Mouse (Mus musculus): ENCODE data around the gene Rhobtb1. TPM values are rescaled to one million over a fixed set of nuclear protein-coding genes. Genes with fewer than 3 reads are reported as not detected.

Gene Rhobtb1
- polyA plus RNA-seq, 1 experiment from 2014 or later = 16.1 TPM

DNA sequence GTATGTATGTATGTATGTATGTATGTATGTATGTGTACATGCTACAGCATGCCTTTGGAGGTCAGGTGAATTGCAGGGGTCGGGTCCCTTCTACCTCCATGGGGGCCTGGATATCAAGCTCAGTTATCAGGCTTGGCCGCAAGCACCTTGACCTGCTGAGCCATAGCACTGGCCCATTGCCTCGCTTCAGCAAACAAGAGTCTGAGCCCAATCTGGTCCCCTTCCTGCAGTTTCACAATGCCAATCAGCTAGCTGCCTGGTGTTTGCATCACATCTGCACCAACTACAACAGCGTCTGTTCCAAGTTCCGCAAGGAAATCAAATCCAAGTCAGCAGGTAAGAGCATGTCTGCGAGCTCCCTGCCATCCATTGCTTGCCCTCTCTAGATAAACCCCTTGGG lies 137.5 kb downstream of the Rhobtb1 start:
- no peak overlapping the region for H3K4me3 ChIP-seq (ENCODE audit: low read depth, low read length)
- H3K27ac ChIP-seq (ENCODE audit: low read depth, low read length) = no peak overlapping the region
- no peak overlapping the region for H3K9ac ChIP-seq (ENCODE audit: low read length)
- DNase-seq (ENCODE audit: low spot score) (peak; percentile 3), ATAC-seq (ENCODE audit: insufficient read depth, low FRiP score, low TSS enrichment) (no peak)
- no peak overlapping the region for H3K4me2 ChIP-seq (ENCODE audit: low read depth)
- WGBS = 92% methylated on average over 6 of the region's 6 CpGs
- no peaks in the 10 kb centered on the region; the same call in 1 of the 2 replicates for H3K36me3 ChIP-seq (ENCODE audit: control insufficient read depth, insufficient read depth, low read length)
- no peaks in the 10 kb centered on the region for H3K27me3 ChIP-seq (ENCODE audit: control insufficient read depth, insufficient read depth, low read length)
- H3K4me1 ChIP-seq (ENCODE audit: control insufficient read depth, insufficient read depth, low read length) = no peaks in the 10 kb centered on the region
- no peaks in the 10 kb centered on the region for H3K9me3 ChIP-seq (ENCODE audit: control insufficient read depth, low read length)

DNA sequence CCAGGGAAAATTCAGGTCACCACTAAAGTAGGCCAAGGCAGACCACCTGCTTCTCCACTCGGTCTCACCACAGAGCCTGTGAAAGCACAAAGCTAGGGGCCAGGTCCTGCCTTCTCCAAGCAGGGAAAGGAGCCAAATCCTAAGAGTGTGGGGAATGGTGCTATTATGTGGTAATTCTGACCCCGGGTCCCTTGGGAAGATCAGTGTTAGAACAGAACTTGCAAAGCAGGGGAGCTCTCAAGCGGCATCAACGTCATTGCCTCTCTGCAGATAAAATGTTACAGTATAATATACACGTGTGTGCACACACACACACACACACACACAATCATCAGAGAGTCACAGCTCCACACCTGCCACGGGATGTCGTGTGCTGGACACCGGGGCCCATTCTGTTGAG lies 139.5 kb downstream of the Rhobtb1 start:
- H3K27me3 ChIP-seq (ENCODE audit: control insufficient read depth, insufficient read depth, low read length) = no peaks in the 10 kb centered on the region
- H3K4me3 ChIP-seq (ENCODE audit: low read depth, low read length) = no peak overlapping the region
- H3K4me2 ChIP-seq (ENCODE audit: low read depth) = no peak overlapping the region
- H3K27ac ChIP-seq (ENCODE audit: low read depth, low read length) = no peak overlapping the region
- no peak overlapping the region for H3K9ac ChIP-seq (ENCODE audit: low read length)
- no peaks in the 10 kb centered on the region; the same call in 1 of the 2 replicates for H3K36me3 ChIP-seq (ENCODE audit: control insufficient read depth, insufficient read depth, low read length)
- H3K9me3 ChIP-seq (ENCODE audit: control insufficient read depth, low read length) = no peaks in the 10 kb centered on the region
- no peaks in the 10 kb centered on the region for H3K4me1 ChIP-seq (ENCODE audit: control insufficient read depth, insufficient read depth, low read length)
- 93% methylated on average over 8 of the region's 8 CpGs for WGBS
- DNase-seq (ENCODE audit: low spot score) (peak; percentile 1), ATAC-seq (ENCODE audit: insufficient read depth, low FRiP score, low TSS enrichment) (no peak)

DNA sequence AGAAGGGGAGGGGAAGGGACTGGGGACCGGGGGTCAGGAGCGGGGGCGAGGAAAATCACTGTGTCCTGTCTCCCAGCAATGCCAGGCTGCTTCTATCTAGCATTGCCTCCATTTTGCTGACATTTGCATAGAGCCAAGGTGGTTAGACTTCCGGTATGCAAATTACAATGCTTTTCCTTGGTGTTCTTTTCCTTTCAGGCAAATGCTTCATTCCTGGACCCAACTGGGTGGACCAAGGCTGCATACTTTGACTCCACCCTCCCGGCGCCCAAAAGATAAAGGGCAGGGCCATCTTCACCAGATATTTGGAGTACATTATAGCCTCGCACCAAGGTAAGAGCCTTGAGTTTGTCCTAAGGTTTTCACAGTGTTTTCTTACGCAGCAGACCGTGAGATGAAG lies 144.7 kb downstream of the Rhobtb1 start:
- no peak overlapping the region for H3K9ac ChIP-seq (ENCODE audit: low read length)
- H3K4me3 ChIP-seq (ENCODE audit: low read depth, low read length) = no peak overlapping the region
- 87% methylated on average over 9 of the region's 9 CpGs for WGBS
- no peaks in the 10 kb centered on the region for H3K4me1 ChIP-seq (ENCODE audit: control insufficient read depth, insufficient read depth, low read length)
- H3K36me3 ChIP-seq (ENCODE audit: control insufficient read depth, insufficient read depth, low read length) = no peaks in the 10 kb centered on the region
- H3K4me2 ChIP-seq (ENCODE audit: low read depth) = no peak overlapping the region
- H3K27ac ChIP-seq (ENCODE audit: low read depth, low read length) = no peak overlapping the region
- no peaks in the 10 kb centered on the region for H3K9me3 ChIP-seq (ENCODE audit: control insufficient read depth, low read length)
- no peak for ATAC-seq (ENCODE audit: insufficient read depth, low FRiP score, low TSS enrichment)
- no peak for DNase-seq (ENCODE audit: low spot score)
- H3K27me3 ChIP-seq (ENCODE audit: control insufficient read depth, insufficient read depth, low read length) = no peaks in the 10 kb centered on the region

DNA sequence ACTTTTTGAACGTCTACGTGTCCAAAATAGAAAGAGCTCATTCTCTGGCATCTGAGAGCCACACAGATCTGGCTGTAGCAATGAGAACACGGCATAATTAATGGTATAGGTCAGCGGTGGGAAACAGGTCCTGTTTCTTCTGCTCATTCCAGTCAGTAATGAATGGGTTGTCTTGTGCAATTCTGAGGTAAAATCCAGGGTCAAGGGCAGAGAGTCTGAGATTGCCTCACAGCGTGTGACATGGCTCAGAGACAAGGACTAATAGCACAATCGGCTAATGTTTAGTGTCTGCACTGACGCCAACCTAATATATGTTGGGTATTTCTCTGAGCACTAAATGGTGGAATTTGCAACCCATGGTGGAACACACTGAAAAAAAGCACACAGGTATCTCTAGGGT lies 148.8 kb downstream of the Rhobtb1 start:
- Histone ChIP-seq H3K4me3 (ENCODE audit: low read depth, low read length) (no peak overlapping the region), H3K27ac (ENCODE audit: low read depth, low read length) (no peak overlapping the region), H3K4me1 (ENCODE audit: control insufficient read depth, insufficient read depth, low read length) (no peaks in the 10 kb centered on the region), H3K27me3 (ENCODE audit: control insufficient read depth, insufficient read depth, low read length) (no peaks in the 10 kb centered on the region), H3K4me2 (ENCODE audit: low read depth) (no peak overlapping the region), H3K9me3 (ENCODE audit: control insufficient read depth, low read length) (no peaks in the 10 kb centered on the region), H3K36me3 (ENCODE audit: control insufficient read depth, insufficient read depth, low read length) (no peaks in the 10 kb centered on the region), H3K9ac (ENCODE audit: low read length) (no peak overlapping the region)
- DNase-seq (ENCODE audit: low spot score) = peak; percentile 2
- WGBS = 81% methylated on average over 7 of the region's 7 CpGs
- ATAC-seq (ENCODE audit: insufficient read depth, low FRiP score, low TSS enrichment) = no peak

DNA sequence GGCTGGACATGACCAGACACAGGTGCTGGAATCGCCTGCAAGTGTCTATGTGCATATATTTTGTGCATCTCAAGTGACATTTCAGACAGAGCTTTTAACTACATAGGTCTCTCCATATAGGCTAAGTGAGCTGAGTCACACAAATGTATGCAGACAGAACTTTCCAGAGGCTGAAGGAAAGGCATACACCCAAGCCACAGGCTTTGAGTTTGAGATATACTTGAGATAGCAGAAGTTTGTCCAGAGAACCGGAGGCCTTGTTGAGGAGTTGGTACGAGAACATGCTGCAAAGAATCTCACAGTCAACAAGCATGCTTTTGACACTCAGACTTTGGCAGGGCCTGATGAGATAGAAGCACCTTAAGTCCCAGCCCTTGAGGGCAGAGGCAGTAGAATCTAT lies 151.4 kb downstream of the Rhobtb1 start:
- H3K4me1 ChIP-seq (ENCODE audit: control insufficient read depth, insufficient read depth, low read length) = no peaks in the 10 kb centered on the region
- H3K36me3 ChIP-seq (ENCODE audit: control insufficient read depth, insufficient read depth, low read length) = no peaks in the 10 kb centered on the region
- no peak overlapping the region for H3K4me3 ChIP-seq (ENCODE audit: low read depth, low read length)
- no peak overlapping the region for H3K4me2 ChIP-seq (ENCODE audit: low read depth)
- no peaks in the 10 kb centered on the region for H3K27me3 ChIP-seq (ENCODE audit: control insufficient read depth, insufficient read depth, low read length)
- ATAC-seq (ENCODE audit: insufficient read depth, low FRiP score, low TSS enrichment) (no peak), DNase-seq (ENCODE audit: low spot score) (no peak)
- no peak overlapping the region for H3K9ac ChIP-seq (ENCODE audit: low read length)
- H3K27ac ChIP-seq (ENCODE audit: low read depth, low read length) = no peak overlapping the region
- no peaks in the 10 kb centered on the region for H3K9me3 ChIP-seq (ENCODE audit: control insufficient read depth, low read length)
- 95% methylated on average over 3 of the region's 3 CpGs for WGBS

DNA sequence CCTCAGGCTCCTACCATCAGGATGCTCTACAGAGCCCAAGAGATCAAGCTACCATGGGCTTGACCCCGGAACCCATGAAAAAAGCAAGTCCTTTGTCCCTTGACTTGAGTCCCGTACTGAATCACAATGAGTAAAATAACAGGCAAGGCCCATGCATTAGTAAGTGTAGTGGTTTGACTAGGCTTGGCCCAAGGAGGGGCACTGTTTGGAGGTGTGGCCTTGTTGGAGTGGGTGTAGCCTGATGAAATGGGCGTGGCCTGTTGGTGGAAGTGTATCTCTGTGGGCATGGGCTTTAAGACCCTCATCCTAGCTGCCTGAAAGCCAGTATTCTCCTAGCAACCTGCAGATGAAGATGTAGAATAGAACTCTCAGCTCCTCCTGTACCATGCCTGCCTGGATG lies 153.6 kb downstream of the Rhobtb1 start:
- no peaks in the 10 kb centered on the region for H3K27me3 ChIP-seq (ENCODE audit: control insufficient read depth, insufficient read depth, low read length)
- no peaks in the 10 kb centered on the region for H3K4me1 ChIP-seq (ENCODE audit: control insufficient read depth, insufficient read depth, low read length)
- ATAC-seq (ENCODE audit: insufficient read depth, low FRiP score, low TSS enrichment) (no peak), DNase-seq (ENCODE audit: low spot score) (peak; percentile 8)
- H3K9me3 ChIP-seq (ENCODE audit: control insufficient read depth, low read length) = no peaks in the 10 kb centered on the region
- no peak overlapping the region for H3K27ac ChIP-seq (ENCODE audit: low read depth, low read length)
- H3K4me3 ChIP-seq (ENCODE audit: low read depth, low read length) = no peak overlapping the region
- H3K4me2 ChIP-seq (ENCODE audit: low read depth) = no peak overlapping the region
- H3K36me3 ChIP-seq (ENCODE audit: control insufficient read depth, insufficient read depth, low read length) = no peaks in the 10 kb centered on the region
- no peak overlapping the region for H3K9ac ChIP-seq (ENCODE audit: low read length)
- 84% methylated on average over 3 of the region's 3 CpGs for WGBS

DNA sequence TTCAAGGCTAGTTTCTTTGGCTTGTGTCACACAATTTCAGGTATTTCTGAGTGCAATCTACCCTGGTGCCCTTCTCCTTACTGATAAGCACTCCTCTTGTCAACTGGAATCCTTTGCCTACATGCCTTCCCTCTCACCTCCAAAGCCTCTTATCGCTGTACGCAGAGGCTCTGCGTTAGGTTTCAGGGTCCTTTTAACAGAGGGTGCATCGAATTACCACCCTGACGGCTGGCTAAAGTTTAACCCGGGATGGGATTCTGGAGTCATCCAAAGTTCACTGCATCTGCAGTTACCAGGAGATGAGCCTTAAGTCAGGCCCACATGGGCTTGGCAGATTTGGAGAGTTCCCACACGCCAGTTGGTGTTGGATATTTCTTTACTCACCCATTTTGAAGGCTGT lies 154.4 kb downstream of the Rhobtb1 start:
- Histone ChIP-seq H3K9me3 (ENCODE audit: control insufficient read depth, low read length) (no peaks in the 10 kb centered on the region), H3K27me3 (ENCODE audit: control insufficient read depth, insufficient read depth, low read length) (no peaks in the 10 kb centered on the region), H3K9ac (ENCODE audit: low read length) (no peak overlapping the region), H3K4me1 (ENCODE audit: control insufficient read depth, insufficient read depth, low read length) (no peaks in the 10 kb centered on the region), H3K4me3 (ENCODE audit: low read depth, low read length) (no peak overlapping the region), H3K27ac (ENCODE audit: low read depth, low read length) (no peak overlapping the region), H3K36me3 (ENCODE audit: control insufficient read depth, insufficient read depth, low read length) (no peaks in the 10 kb centered on the region), H3K4me2 (ENCODE audit: low read depth) (no peak overlapping the region)
- WGBS = 37% methylated on average over 7 of the region's 7 CpGs
- DNase-seq (ENCODE audit: low spot score) = no peak
- ATAC-seq (ENCODE audit: insufficient read depth, low FRiP score, low TSS enrichment) = no peak

DNA sequence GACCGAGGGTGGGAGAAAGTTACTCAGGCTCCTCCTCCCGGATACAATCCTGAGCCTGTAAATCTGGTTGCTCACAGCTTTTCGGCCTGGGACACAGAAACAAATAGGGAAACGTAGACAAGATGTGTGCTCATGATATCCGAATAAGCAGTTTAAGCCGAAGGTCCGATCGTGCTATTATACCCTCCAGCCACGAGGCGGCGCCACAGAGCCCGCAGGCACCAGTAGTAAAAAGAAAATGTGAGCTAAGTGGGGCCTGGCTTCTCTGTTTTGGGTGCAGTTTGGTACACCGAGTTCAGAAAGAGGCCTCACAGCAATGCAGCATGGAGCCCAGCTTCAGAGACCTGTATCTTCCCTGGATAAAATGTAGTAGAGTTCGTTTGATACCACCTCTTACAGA lies 155.0 kb downstream of the Rhobtb1 start:
- H3K27me3 ChIP-seq (ENCODE audit: control insufficient read depth, insufficient read depth, low read length) = no peaks in the 10 kb centered on the region
- no peak overlapping the region for H3K9ac ChIP-seq (ENCODE audit: low read length)
- no peaks in the 10 kb centered on the region for H3K36me3 ChIP-seq (ENCODE audit: control insufficient read depth, insufficient read depth, low read length)
- ATAC-seq (ENCODE audit: insufficient read depth, low FRiP score, low TSS enrichment) = no peak
- 65% methylated on average over 14 of the region's 14 CpGs for WGBS
- no peak overlapping the region for H3K4me2 ChIP-seq (ENCODE audit: low read depth)
- DNase-seq (ENCODE audit: low spot score) = peak; percentile 41
- no peaks in the 10 kb centered on the region for H3K9me3 ChIP-seq (ENCODE audit: control insufficient read depth, low read length)
- H3K27ac ChIP-seq (ENCODE audit: low read depth, low read length) = no peak overlapping the region
- no peaks in the 10 kb centered on the region for H3K4me1 ChIP-seq (ENCODE audit: control insufficient read depth, insufficient read depth, low read length)
- no peak overlapping the region for H3K4me3 ChIP-seq (ENCODE audit: low read depth, low read length)

DNA sequence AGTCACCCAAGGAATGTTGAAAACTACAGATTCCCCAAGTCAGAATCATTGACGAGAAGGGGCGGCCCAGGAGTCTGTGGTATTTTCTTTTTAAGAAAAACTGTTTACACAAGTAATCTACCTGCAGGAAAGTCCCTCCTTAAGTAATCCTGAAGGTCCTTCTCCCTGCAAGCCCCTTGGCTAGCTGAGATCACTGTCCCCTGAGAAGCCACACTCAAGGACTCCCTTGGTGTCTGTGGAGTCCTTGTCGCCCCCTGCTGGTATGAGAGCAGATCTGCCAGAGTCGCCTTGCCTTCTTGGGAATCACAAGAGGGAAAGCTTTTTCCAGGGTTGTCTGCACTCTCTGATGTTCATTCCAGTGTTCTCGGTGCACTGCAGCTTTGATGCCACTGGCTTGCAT lies 155.8 kb downstream of the Rhobtb1 start:
- Histone ChIP-seq H3K4me2 (ENCODE audit: low read depth) (no peak overlapping the region), H3K36me3 (ENCODE audit: control insufficient read depth, insufficient read depth, low read length) (no peaks in the 10 kb centered on the region), H3K27ac (ENCODE audit: low read depth, low read length) (no peak overlapping the region), H3K27me3 (ENCODE audit: control insufficient read depth, insufficient read depth, low read length) (no peaks in the 10 kb centered on the region), H3K4me1 (ENCODE audit: control insufficient read depth, insufficient read depth, low read length) (no peaks in the 10 kb centered on the region), H3K9me3 (ENCODE audit: control insufficient read depth, low read length) (no peaks in the 10 kb centered on the region), H3K4me3 (ENCODE audit: low read depth, low read length) (no peak overlapping the region), H3K9ac (ENCODE audit: low read length) (no peak overlapping the region)
- WGBS = 45% methylated on average over 5 of the region's 5 CpGs
- DNase-seq (ENCODE audit: low spot score) = peak; percentile 73
- ATAC-seq (ENCODE audit: insufficient read depth, low FRiP score, low TSS enrichment) = no peak
